Comparison of ENCODE assay signal across 11 mouse cellular contexts in the genomic region with DNA sequence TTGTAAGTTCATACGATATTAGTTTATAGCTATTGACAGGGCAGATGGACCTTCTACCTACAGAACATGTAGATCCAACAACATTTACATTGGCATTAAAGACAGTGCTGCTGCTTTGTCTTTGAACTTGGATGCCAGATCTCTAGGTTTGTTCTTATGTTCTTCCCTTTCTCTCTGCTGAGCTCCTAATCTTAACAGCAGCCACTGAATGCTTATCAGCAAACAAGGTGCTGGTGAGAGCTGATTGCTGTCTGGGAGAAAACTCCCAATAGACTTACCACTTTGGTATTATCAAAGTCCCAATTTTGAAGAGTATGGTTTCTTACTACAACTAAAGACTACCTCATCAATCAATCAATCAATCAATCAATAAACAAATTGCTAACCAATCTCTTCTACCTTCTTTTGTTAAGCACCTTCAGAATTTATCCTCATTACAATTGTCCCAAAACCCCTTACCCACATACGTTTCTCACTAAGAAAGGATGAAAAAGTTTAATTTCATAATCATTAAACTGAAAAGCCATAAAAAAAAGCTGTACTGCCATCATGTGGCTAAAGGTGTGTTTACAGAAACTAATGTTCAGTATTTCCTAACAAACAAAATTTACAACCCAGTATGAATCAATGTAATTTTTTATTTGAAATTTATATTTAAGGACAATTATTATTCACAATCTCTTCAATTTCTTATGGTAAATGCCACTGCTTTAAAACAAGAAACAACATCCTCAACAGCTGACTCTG. TPM values are rescaled to one million over a fixed set of nuclear protein-coding genes. Genes with fewer than 3 reads are reported as not detected.
DNase-seq lines count a peak whose midpoint lies in the region; ATAC-seq and TF ChIP-seq lines count a peak whose summit lies in the region.
"Had no signal": no experiment of that assay in that cellular context is flagged by ENCODE, and none has a peak within 500 bp of the region (broad histone marks: within the 10 kb centered on the region; RNA-seq: fewer than 3 reads in every experiment).

No protein-coding gene starts in this region.

- H3K4me3 ChIP-seq in embryonic facial prominence, embryonic 11.5 days (ENCODE audit: low read depth, low read length) = no peak overlapping the region
- H3K4me3 ChIP-seq in embryonic facial prominence, embryonic 10.5 days = no peak overlapping the region
- no peak overlapping the region for H3K4me3 ChIP-seq in lung, embryonic 14.5 days (ENCODE audit: low read depth, low read length)
- no peak overlapping the region for H3K4me3 ChIP-seq in liver, embryonic 15.5 days (replicated peaks)
- H3K4me3 ChIP-seq in intestine, postnatal 0 days (ENCODE audit: low read depth, low read length) = no peak overlapping the region

- TF ChIP-seq CTCF in lung, embryonic 14.5 days (IDR thresholded peaks at IDR 0.05; ENCODE audit: low read depth) = no peak
- TF ChIP-seq CTCF in intestine, postnatal 0 days (IDR thresholded peaks at IDR 0.05; ENCODE audit: low read depth) = no peak

- H3K9ac ChIP-seq in embryonic facial prominence, embryonic 11.5 days (replicated peaks; ENCODE audit: low read length) = no peak overlapping the region
- H3K9ac ChIP-seq in lung, embryonic 14.5 days = no peak overlapping the region
- no peak overlapping the region for H3K9ac ChIP-seq in liver, embryonic 15.5 days
- no peak overlapping the region for H3K9ac ChIP-seq in intestine, postnatal 0 days (ENCODE audit: low read depth, low read length)

- no peak overlapping the region for H3K27ac ChIP-seq in embryonic facial prominence, embryonic 11.5 days (replicated peaks; ENCODE audit: low read depth, low read length)
- no peak overlapping the region for H3K27ac ChIP-seq in embryonic facial prominence, embryonic 10.5 days (replicated peaks)
- no peak overlapping the region for H3K27ac ChIP-seq in lung, embryonic 14.5 days (ENCODE audit: low read depth)
- peak overlapping the region; percentile 68 for H3K27ac ChIP-seq in liver, embryonic 15.5 days (replicated peaks)
- H3K27ac ChIP-seq in intestine, postnatal 0 days (ENCODE audit: low read depth, low read length) = no peak overlapping the region
- H3K27ac ChIP-seq: macrophage had no signal

- peak; percentile 40 for DNase-seq in embryonic facial prominence, embryonic 11.5 days (ENCODE audit: low spot score)
- DNase-seq in embryonic facial prominence, embryonic 10.5 days (ENCODE audit: low spot score) = no peak
- DNase-seq in lung, embryonic 14.5 days = peak; percentile 47
- DNase-seq in lung, adult 18-20 months = no peak
- peak; percentile 66 for DNase-seq in c-Kit-positive CD71-positive TER-119-negative erythroid progenitor cells, embryonic 14.5 days (ENCODE audit: low read depth)
- no peak for DNase-seq in cerebellum, postnatal 36 days
- DNase-seq: kidney, adult 8-10 months had no signal

- no peaks in the 10 kb centered on the region for H3K9me3 ChIP-seq in embryonic facial prominence, embryonic 11.5 days (replicated peaks; ENCODE audit: control insufficient read depth, low read length)
- no peaks in the 10 kb centered on the region for H3K9me3 ChIP-seq in embryonic facial prominence, embryonic 10.5 days
- no peaks in the 10 kb centered on the region for H3K9me3 ChIP-seq in lung, embryonic 14.5 days (ENCODE audit: low read depth, low read length)
- no peaks in the 10 kb centered on the region for H3K9me3 ChIP-seq in liver, embryonic 15.5 days (replicated peaks)
- no peaks in the 10 kb centered on the region for H3K9me3 ChIP-seq in intestine, postnatal 0 days (ENCODE audit: control insufficient read depth)

- H3K36me3 ChIP-seq in embryonic facial prominence, embryonic 11.5 days (replicated peaks; ENCODE audit: control insufficient read depth, insufficient read depth, low read depth, low read length) = no peaks in the 10 kb centered on the region
- no peaks in the 10 kb centered on the region for H3K36me3 ChIP-seq in embryonic facial prominence, embryonic 10.5 days (replicated peaks)
- H3K36me3 ChIP-seq in lung, embryonic 14.5 days (ENCODE audit: insufficient read depth) = no peaks in the 10 kb centered on the region
- no peaks in the 10 kb centered on the region for H3K36me3 ChIP-seq in liver, embryonic 15.5 days (replicated peaks)
- H3K36me3 ChIP-seq in intestine, postnatal 0 days (ENCODE audit: control insufficient read depth, insufficient read depth) = no peaks in the 10 kb centered on the region

- H3K27me3 ChIP-seq in embryonic facial prominence, embryonic 11.5 days (ENCODE audit: control insufficient read depth, insufficient read depth, low read length) = no peaks in the 10 kb centered on the region
- 0 out of 2 replicates have a peak, but pooled peaks cover 13% of the 10 kb centered on the region for H3K27me3 ChIP-seq in embryonic facial prominence, embryonic 10.5 days (replicated peaks; ENCODE audit: low read depth, poor library complexity, severe bottlenecking)
- H3K27me3 ChIP-seq in lung, embryonic 14.5 days (ENCODE audit: insufficient read depth, low read length) = no peaks in the 10 kb centered on the region
- no peaks in the 10 kb centered on the region for H3K27me3 ChIP-seq in liver, embryonic 15.5 days
- H3K27me3 ChIP-seq in intestine, postnatal 0 days (replicated peaks; ENCODE audit: control insufficient read depth, insufficient read depth, low read length) = peaks cover 11% of the 10 kb centered on the region; the same call in 1 of the 2 replicates

- no peaks in the 10 kb centered on the region for H3K4me1 ChIP-seq in embryonic facial prominence, embryonic 11.5 days (ENCODE audit: control insufficient read depth, insufficient read depth, low read length)
- peaks cover 7% of the 10 kb centered on the region for H3K4me1 ChIP-seq in embryonic facial prominence, embryonic 10.5 days
- no peaks in the 10 kb centered on the region for H3K4me1 ChIP-seq in lung, embryonic 14.5 days (ENCODE audit: insufficient read depth)
- peaks cover 36% of the 10 kb centered on the region for H3K4me1 ChIP-seq in liver, embryonic 15.5 days (replicated peaks)
- H3K4me1 ChIP-seq in intestine, postnatal 0 days (replicated peaks; ENCODE audit: control insufficient read depth, insufficient read depth, low read length) = no peaks in the 10 kb centered on the region

- WGBS in embryonic facial prominence, embryonic 11.5 days = 62% methylated on average over 2 of the region's 2 CpGs
- whole genome bisulfite sequencing in embryonic facial prominence, embryonic 10.5 days = 63% methylated on average over 2 of the region's 2 CpGs
- 53% methylated on average over 2 of the region's 2 CpGs for WGBS in lung, embryonic 14.5 days
- whole genome bisulfite sequencing in liver, embryonic 15.5 days (ENCODE audit: insufficient replicate concordance) = 38% methylated on average over 2 of the region's 2 CpGs
- 65% methylated on average over 2 of the region's 2 CpGs for WGBS in intestine, postnatal 0 days

- ATAC-seq in embryonic facial prominence, embryonic 11.5 days (replicated peaks; ENCODE audit: insufficient number of reproducible peaks, low FRiP score, low TSS enrichment, low read depth) = no peak
- ATAC-seq in lung, embryonic 14.5 days (ENCODE audit: insufficient read depth) = no peak
- ATAC-seq in liver, embryonic 15.5 days (ENCODE audit: insufficient read depth) = peak; percentile 67
- ATAC-seq in intestine, postnatal 0 days = no peak

- no peak overlapping the region for H3K4me2 ChIP-seq in embryonic facial prominence, embryonic 11.5 days (ENCODE audit: low read depth, low read length)
- H3K4me2 ChIP-seq in lung, embryonic 14.5 days = no peak overlapping the region
- H3K4me2 ChIP-seq in liver, embryonic 15.5 days = peak overlapping the region; percentile 41
- H3K4me2 ChIP-seq in intestine, postnatal 0 days (replicated peaks; ENCODE audit: low read depth) = no peak overlapping the region
- H3K4me2 ChIP-seq: heart, embryonic 11.5 days had no signal

RNA-seq across cellular contexts. Expression of a gene that starts 12.7 kb away (rescaled TPM):
- polyA plus RNA-seq in embryonic facial prominence, embryonic 11.5 days (2014; fragmentation: Nextera tagmentation; extraction: Ambion mirVana) = 1.9 and 2.4 TPM in 2 replicates
- 2.7 and 2.9 TPM in 2 replicates for polyA plus RNA-seq in embryonic facial prominence, embryonic 10.5 days (2016; fragmentation: Nextera tagmentation; extraction: Ambion mirVana)
- polyA plus RNA-seq in lung, embryonic 14.5 days (2014; fragmentation: Nextera tagmentation; extraction: Ambion mirVana) = 0.13 and 0.14 TPM in 2 replicates
- polyA plus RNA-seq in liver, embryonic 15.5 days (2015; fragmentation: Nextera tagmentation; extraction: Ambion mirVana) = 18.8 and 22.7 TPM in 2 replicates
- 0.08 TPM in 1 of 2 replicates, not detected in the other for polyA plus RNA-seq in intestine, postnatal 0 days (2015; fragmentation: Nextera tagmentation; extraction: Ambion mirVana)
- polyA plus RNA-seq: macrophage had no signal

RNA-seq across cellular contexts. Expression of a gene that starts 45.6 kb away (rescaled TPM):
- 99.1 and 101 TPM in 2 replicates for polyA plus RNA-seq in embryonic facial prominence, embryonic 11.5 days (2014; fragmentation: Nextera tagmentation; extraction: Ambion mirVana)
- polyA plus RNA-seq in embryonic facial prominence, embryonic 10.5 days (2016; fragmentation: Nextera tagmentation; extraction: Ambion mirVana) = 92.8 and 93.1 TPM in 2 replicates
- 87.5 and 94.3 TPM in 2 replicates for polyA plus RNA-seq in lung, embryonic 14.5 days (2014; fragmentation: Nextera tagmentation; extraction: Ambion mirVana)
- polyA plus RNA-seq in liver, embryonic 15.5 days (2015; fragmentation: Nextera tagmentation; extraction: Ambion mirVana) = 34.4 and 37.1 TPM in 2 replicates
- polyA plus RNA-seq in intestine, postnatal 0 days (2015; fragmentation: Nextera tagmentation; extraction: Ambion mirVana) = 21.5 and 21.7 TPM in 2 replicates

RNA-seq across cellular contexts. Expression of a gene that starts 45.7 kb away (rescaled TPM):
- polyA plus RNA-seq in embryonic facial prominence, embryonic 11.5 days (2014; fragmentation: Nextera tagmentation; extraction: Ambion mirVana) = 9.1 and 12.3 TPM in 2 replicates
- polyA plus RNA-seq in embryonic facial prominence, embryonic 10.5 days (2016; fragmentation: Nextera tagmentation; extraction: Ambion mirVana) = 9.9 and 10.2 TPM in 2 replicates
- 9.5 and 10.7 TPM in 2 replicates for polyA plus RNA-seq in lung, embryonic 14.5 days (2014; fragmentation: Nextera tagmentation; extraction: Ambion mirVana)
- 2.6 and 3.2 TPM in 2 replicates for polyA plus RNA-seq in liver, embryonic 15.5 days (2015; fragmentation: Nextera tagmentation; extraction: Ambion mirVana)
- polyA plus RNA-seq in intestine, postnatal 0 days (2015; fragmentation: Nextera tagmentation; extraction: Ambion mirVana) = 4.0 TPM in 2 replicates

Comparison
In these comparisons a context has a peak if more than half of its experiments do, and no peak if none do; other contexts are left out.
1. DNase-seq: peak in embryonic facial prominence, embryonic 11.5 days (single experiment), lung, embryonic 14.5 days (single experiment) and c-Kit-positive CD71-positive TER-119-negative erythroid progenitor cells, embryonic 14.5 days (single experiment); none in embryonic facial prominence, embryonic 10.5 days (single experiment), lung, adult 18-20 months (0 of 2) and cerebellum, postnatal 36 days (0 of 2).